Mouse (Mus musculus): ENCODE measurements around the gene Slc35c1. TPM values are rescaled to one million over a fixed set of nuclear protein-coding genes. Genes with fewer than 3 reads are reported as not detected.

The Slc35c1 gene
- polyA plus RNA-seq, 1 experiment = 43.9 TPM

- TF ChIP-seq POLR2A (IDR thresholded peaks at IDR 0.05; ENCODE audit: borderline replicate concordance, extremely low read depth, low read depth, low read length) = no peak
- TF ChIP-seq CTCF (IDR thresholded peaks at IDR 0.05; ENCODE audit: insufficient read depth, low read length) = no peak
- DNase-seq = no peak
- WGBS = 63% methylated on average over 12 of the region's 12 CpGs
- Histone ChIP-seq H3K4me1 (ENCODE audit: control insufficient read depth, insufficient read depth, low read length) (peaks cover 3% of the 10 kb centered on the region; the same call in 1 of the 2 replicates), H3K4me3 (replicated peaks; ENCODE audit: extremely low read depth, low read depth, low read length) (no peak overlapping the region)
Measured at GRCm38 (mm10) chr2:92442419-92443001, 17.8 kb downstream of the Slc35c1 start.

GRCm38 (mm10) chr2:92440432-92440831, 19.9 kb downstream of the Slc35c1 start:
- no peak overlapping the region for H3K4me3 ChIP-seq (replicated peaks; ENCODE audit: extremely low read depth, low read depth, low read length)
- no peak for DNase-seq
- TF ChIP-seq POLR2A (IDR thresholded peaks at IDR 0.05; ENCODE audit: borderline replicate concordance, extremely low read depth, low read depth, low read length) = no peak
- no peak for TF ChIP-seq CTCF (IDR thresholded peaks at IDR 0.05; ENCODE audit: insufficient read depth, low read length)
- H3K4me1 ChIP-seq (ENCODE audit: control insufficient read depth, insufficient read depth, low read length) = peaks cover 3% of the 10 kb centered on the region; the same call in 1 of the 2 replicates
- WGBS = 59% methylated on average over 6 of the region's 6 CpGs

- TF ChIP-seq POLR2A (IDR thresholded peaks at IDR 0.05; ENCODE audit: borderline replicate concordance, extremely low read depth, low read depth, low read length) (no peak), CTCF (IDR thresholded peaks at IDR 0.05; ENCODE audit: insufficient read depth, low read length) (no peak)
- no peak for DNase-seq
- 58% methylated on average over 3 of the region's 3 CpGs for WGBS
- Histone ChIP-seq H3K4me1 (ENCODE audit: control insufficient read depth, insufficient read depth, low read length) (peaks cover 7% of the 10 kb centered on the region), H3K4me3 (replicated peaks; ENCODE audit: extremely low read depth, low read depth, low read length) (no peak overlapping the region)
Measured at GRCm38 (mm10) chr2:92438567-92438966, 21.8 kb downstream of the Slc35c1 start.

GRCm38 (mm10) chr2:92437875-92438274, 22.5 kb downstream of the Slc35c1 start:
- Histone ChIP-seq H3K4me3 (replicated peaks; ENCODE audit: extremely low read depth, low read depth, low read length) (peak overlapping the region; percentile 48), H3K4me1 (ENCODE audit: control insufficient read depth, insufficient read depth, low read length) (peaks cover 9% of the 10 kb centered on the region)
- DNase-seq = peak; percentile 74
- TF ChIP-seq POLR2A (IDR thresholded peaks at IDR 0.05; ENCODE audit: borderline replicate concordance, extremely low read depth, low read depth, low read length) (no peak), CTCF (IDR thresholded peaks at IDR 0.05; ENCODE audit: insufficient read depth, low read length) (peak; percentile 65)
- WGBS = under 1% methylated on average over 5 of the region's 5 CpGs

GRCm38 (mm10) chr2:92437366-92437765, 23.0 kb downstream of the Slc35c1 start:
- Histone ChIP-seq H3K4me3 (replicated peaks; ENCODE audit: extremely low read depth, low read depth, low read length) (no peak overlapping the region), H3K4me1 (ENCODE audit: control insufficient read depth, insufficient read depth, low read length) (peaks cover 14% of the 10 kb centered on the region)
- DNase-seq = no peak
- TF ChIP-seq CTCF (IDR thresholded peaks at IDR 0.05; ENCODE audit: insufficient read depth, low read length) = no peak
- no peak for TF ChIP-seq POLR2A (IDR thresholded peaks at IDR 0.05; ENCODE audit: borderline replicate concordance, extremely low read depth, low read depth, low read length)
- WGBS = 59% methylated on average over 4 of the region's 4 CpGs

GRCm38 (mm10) chr2:92435023-92435422, 25.3 kb downstream of the Slc35c1 start:
- WGBS = 46% methylated on average over 6 of the region's 6 CpGs
- Histone ChIP-seq H3K4me1 (ENCODE audit: control insufficient read depth, insufficient read depth, low read length) (peaks cover 30% of the 10 kb centered on the region), H3K4me3 (replicated peaks; ENCODE audit: extremely low read depth, low read depth, low read length) (no peak overlapping the region)
- DNase-seq = no peak
- TF ChIP-seq CTCF (IDR thresholded peaks at IDR 0.05; ENCODE audit: insufficient read depth, low read length) = no peak
- no peak for TF ChIP-seq POLR2A (IDR thresholded peaks at IDR 0.05; ENCODE audit: borderline replicate concordance, extremely low read depth, low read depth, low read length)

- peaks cover 34% of the 10 kb centered on the region for H3K4me1 ChIP-seq (ENCODE audit: control insufficient read depth, insufficient read depth, low read length)
- DNase-seq = no peak
- 4% methylated on average over 12 of the region's 12 CpGs for WGBS
- peak overlapping the region; percentile 66 for H3K4me3 ChIP-seq (replicated peaks; ENCODE audit: extremely low read depth, low read depth, low read length)
- TF ChIP-seq POLR2A (IDR thresholded peaks at IDR 0.05; ENCODE audit: borderline replicate concordance, extremely low read depth, low read depth, low read length) (no peak), CTCF (IDR thresholded peaks at IDR 0.05; ENCODE audit: insufficient read depth, low read length) (no peak)
Measured at GRCm38 (mm10) chr2:92434375-92434745, 26.0 kb downstream of the Slc35c1 start.

GRCm38 (mm10) chr2:92433578-92434374, 26.6 kb downstream of the Slc35c1 start, which contains the start of gene Cry2:
Gene Cry2 (minus strand): TSS chr2:92434043.
- DNase-seq = peak; percentile 98
- under 1% methylated on average over 76 of the region's 76 CpGs for WGBS
- TF ChIP-seq POLR2A (IDR thresholded peaks at IDR 0.05; ENCODE audit: borderline replicate concordance, extremely low read depth, low read depth, low read length) = peak; percentile 91
- no peak for TF ChIP-seq CTCF (IDR thresholded peaks at IDR 0.05; ENCODE audit: insufficient read depth, low read length)
- Histone ChIP-seq H3K4me3 (replicated peaks; ENCODE audit: extremely low read depth, low read depth, low read length) (peak within 1 kb of the TSS; percentile 97), H3K4me1 (ENCODE audit: control insufficient read depth, insufficient read depth, low read length) (peaks cover 36% of the 10 kb centered on the region)

- H3K4me1 ChIP-seq (ENCODE audit: control insufficient read depth, insufficient read depth, low read length) = peaks cover 41% of the 10 kb centered on the region
- peak overlapping the region; percentile 97 for H3K4me3 ChIP-seq (replicated peaks; ENCODE audit: extremely low read depth, low read depth, low read length)
- 18% methylated on average over 17 of the region's 17 CpGs for WGBS
- TF ChIP-seq POLR2A (IDR thresholded peaks at IDR 0.05; ENCODE audit: borderline replicate concordance, extremely low read depth, low read depth, low read length) = 0 out of 2 replicates have a peak, but pooled peaks have one; percentile 5
- no peak for TF ChIP-seq CTCF (IDR thresholded peaks at IDR 0.05; ENCODE audit: insufficient read depth, low read length)
- peak; percentile 74 for DNase-seq
Measured at GRCm38 (mm10) chr2:92432299-92433295, 27.7 kb downstream of the Slc35c1 start.
